In the genomic region with DNA sequence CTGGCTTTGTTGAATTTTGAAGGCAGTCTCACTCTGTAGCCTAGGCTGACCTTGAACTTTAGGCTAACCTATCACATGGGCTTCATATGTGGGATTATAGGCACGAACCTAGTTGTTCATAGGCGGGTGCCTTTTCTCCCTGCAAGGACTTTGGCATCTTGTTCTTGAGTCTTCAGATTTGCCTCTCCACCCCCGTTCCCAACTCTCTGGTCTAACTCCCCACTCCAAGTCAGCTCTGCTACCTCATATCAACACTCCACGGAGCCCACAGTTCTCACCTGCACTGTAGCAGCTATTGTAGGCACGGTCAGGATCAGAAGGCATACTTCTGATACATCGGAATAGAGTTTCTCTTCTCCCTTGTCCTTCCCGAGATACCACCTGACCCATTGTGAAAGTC, we compare ENCODE assay signal across 9 mouse cellular contexts. TPM values are rescaled to one million over a fixed set of nuclear protein-coding genes. Genes with fewer than 3 reads are reported as not detected.
DNase-seq lines count a peak whose midpoint lies in the region; ATAC-seq lines count a peak whose summit lies in the region.
"Had no signal": no experiment of that assay in that cellular context is flagged by ENCODE, and none has a peak within 500 bp of the region (broad histone marks: within the 10 kb centered on the region; RNA-seq: fewer than 3 reads in every experiment).

No protein-coding gene starts in this region.

- WGBS in kidney, embryonic 16.5 days: 84% methylated on average over 7 of the region's 7 CpGs
- WGBS in embryonic facial prominence, embryonic 15.5 days: 68% methylated on average over 7 of the region's 7 CpGs
- WGBS in hindbrain, embryonic 16.5 days: 84% methylated on average over 7 of the region's 7 CpGs
- WGBS in midbrain, embryonic 15.5 days: 86% methylated on average over 7 of the region's 7 CpGs

- H3K4me1 ChIP-seq in kidney, embryonic 16.5 days (ENCODE audit: insufficient read depth, low read length): peaks cover 42% of the 10 kb centered on the region
- H3K4me1 ChIP-seq in embryonic facial prominence, embryonic 15.5 days: peaks cover 64% of the 10 kb centered on the region
- peaks cover 34% of the 10 kb centered on the region for H3K4me1 ChIP-seq in hindbrain, embryonic 16.5 days (ENCODE audit: control insufficient read depth, insufficient read depth, low read depth, low read length)
- peaks cover 47% of the 10 kb centered on the region for H3K4me1 ChIP-seq in midbrain, embryonic 15.5 days

- peaks cover 9% of the 10 kb centered on the region for H3K36me3 ChIP-seq in kidney, embryonic 16.5 days (ENCODE audit: insufficient read depth, low read length)
- peaks cover 4% of the 10 kb centered on the region for H3K36me3 ChIP-seq in embryonic facial prominence, embryonic 15.5 days
- H3K36me3 ChIP-seq in hindbrain, embryonic 16.5 days (ENCODE audit: control insufficient read depth, insufficient read depth, low read length): peaks cover under 1% of the 10 kb centered on the region; the same call in 1 of the 2 replicates
- H3K36me3 ChIP-seq in midbrain, embryonic 15.5 days (replicated peaks): no peaks in the 10 kb centered on the region

- no peaks in the 10 kb centered on the region for H3K9me3 ChIP-seq in kidney, embryonic 16.5 days (ENCODE audit: low read length)
- no peaks in the 10 kb centered on the region for H3K9me3 ChIP-seq in embryonic facial prominence, embryonic 15.5 days (replicated peaks)
- H3K9me3 ChIP-seq in hindbrain, embryonic 16.5 days (ENCODE audit: control insufficient read depth, low read length): no peaks in the 10 kb centered on the region
- H3K9me3 ChIP-seq in midbrain, embryonic 15.5 days: no peaks in the 10 kb centered on the region

- H3K9ac ChIP-seq in kidney, embryonic 16.5 days (replicated peaks; ENCODE audit: low read length): no peak overlapping the region
- H3K9ac ChIP-seq in embryonic facial prominence, embryonic 15.5 days: no peak overlapping the region
- H3K9ac ChIP-seq in hindbrain, embryonic 16.5 days (ENCODE audit: low read depth, low read length): peak overlapping the region; percentile 0; the same call in 1 of the 2 replicates
- no peak overlapping the region for H3K9ac ChIP-seq in midbrain, embryonic 15.5 days

- no peaks in the 10 kb centered on the region for H3K27me3 ChIP-seq in kidney, embryonic 16.5 days (ENCODE audit: insufficient read depth, low read length)
- H3K27me3 ChIP-seq in embryonic facial prominence, embryonic 15.5 days: no peaks in the 10 kb centered on the region
- H3K27me3 ChIP-seq in hindbrain, embryonic 16.5 days (replicated peaks; ENCODE audit: control insufficient read depth, insufficient read depth, low read length): no peaks in the 10 kb centered on the region
- 0 out of 2 replicates have a peak, but pooled peaks cover 3% of the 10 kb centered on the region for H3K27me3 ChIP-seq in midbrain, embryonic 15.5 days (replicated peaks)

- DNase-seq in kidney, postnatal 14 days: no peak
- no peak for DNase-seq in cerebellum, adult 9-10 months
- no peak for DNase-seq in MN1 (ENCODE audit: low spot score)
- DNase-seq: adrenal gland, postnatal 25 days; kidney, adult 18-20 months had no signal

- H3K27ac ChIP-seq in kidney, embryonic 16.5 days (ENCODE audit: low read length): peak overlapping the region; percentile 68; the same call in 1 of the 2 replicates
- peak overlapping the region; percentile 97 for H3K27ac ChIP-seq in embryonic facial prominence, embryonic 15.5 days (replicated peaks)
- H3K27ac ChIP-seq in hindbrain, embryonic 16.5 days (ENCODE audit: low read depth, low read length): no peak overlapping the region
- peak overlapping the region; percentile 91; the same call in 1 of the 2 replicates for H3K27ac ChIP-seq in midbrain, embryonic 15.5 days

- H3K4me3 ChIP-seq in kidney, embryonic 16.5 days (ENCODE audit: low read length): no peak overlapping the region
- no peak overlapping the region for H3K4me3 ChIP-seq in embryonic facial prominence, embryonic 15.5 days (replicated peaks)
- no peak overlapping the region for H3K4me3 ChIP-seq in hindbrain, embryonic 16.5 days (ENCODE audit: low read length)
- no peak overlapping the region for H3K4me3 ChIP-seq in midbrain, embryonic 15.5 days

- ATAC-seq in kidney, embryonic 16.5 days (ENCODE audit: low FRiP score, low TSS enrichment): no peak
- ATAC-seq in embryonic facial prominence, embryonic 15.5 days (ENCODE audit: insufficient number of reproducible peaks, low FRiP score, low TSS enrichment, low read depth): no peak
- no peak for ATAC-seq in hindbrain, embryonic 16.5 days
- no peak for ATAC-seq in midbrain, embryonic 15.5 days (replicated peaks)

- H3K4me2 ChIP-seq in kidney, embryonic 16.5 days (replicated peaks; ENCODE audit: low read depth, low read length): peak overlapping the region; percentile 75; the same call in 1 of the 2 replicates
- peak overlapping the region; percentile 85 for H3K4me2 ChIP-seq in embryonic facial prominence, embryonic 15.5 days (replicated peaks)
- H3K4me2 ChIP-seq in hindbrain, embryonic 16.5 days (ENCODE audit: low read length): peak overlapping the region; percentile 87; the same call in 1 of the 2 replicates
- no peak overlapping the region; the same call in 1 of the 2 replicates for H3K4me2 ChIP-seq in midbrain, embryonic 15.5 days

RNA-seq across cellular contexts. Expression of a gene that starts 1.7 kb away (rescaled TPM):
- 96.5 and 98.4 TPM in 2 replicates for polyA plus RNA-seq in kidney, embryonic 16.5 days (2015; fragmentation: Nextera tagmentation; extraction: Ambion mirVana)
- 83.7 and 90.5 TPM in 2 replicates for polyA plus RNA-seq in embryonic facial prominence, embryonic 15.5 days (2015; fragmentation: Nextera tagmentation; extraction: Ambion mirVana)
- polyA plus RNA-seq in hindbrain, embryonic 16.5 days (2015; fragmentation: Nextera tagmentation; extraction: Ambion mirVana): 89.8 and 104 TPM in 2 replicates
- 116 and 122 TPM in 2 replicates for polyA plus RNA-seq in midbrain, embryonic 15.5 days (2015; fragmentation: Nextera tagmentation; extraction: Ambion mirVana)

RNA-seq across cellular contexts. Expression of a gene that starts 2.0 kb away (rescaled TPM):
- 0.66 and 1.2 TPM in 2 replicates for polyA plus RNA-seq in kidney, embryonic 16.5 days (2015; fragmentation: Nextera tagmentation; extraction: Ambion mirVana)
- polyA plus RNA-seq in embryonic facial prominence, embryonic 15.5 days (2015; fragmentation: Nextera tagmentation; extraction: Ambion mirVana): 1.0 and 1.1 TPM in 2 replicates
- polyA plus RNA-seq in hindbrain, embryonic 16.5 days (2015; fragmentation: Nextera tagmentation; extraction: Ambion mirVana): 0.53 and 0.77 TPM in 2 replicates
- 0.37 and 0.68 TPM in 2 replicates for polyA plus RNA-seq in midbrain, embryonic 15.5 days (2015; fragmentation: Nextera tagmentation; extraction: Ambion mirVana)

RNA-seq across cellular contexts. Expression of a gene that starts 11.4 kb away (rescaled TPM):
- polyA plus RNA-seq in kidney, embryonic 16.5 days (2015; fragmentation: Nextera tagmentation; extraction: Ambion mirVana): 571 and 587 TPM in 2 replicates
- 447 and 512 TPM in 2 replicates for polyA plus RNA-seq in embryonic facial prominence, embryonic 15.5 days (2015; fragmentation: Nextera tagmentation; extraction: Ambion mirVana)
- 382 and 471 TPM in 2 replicates for polyA plus RNA-seq in hindbrain, embryonic 16.5 days (2015; fragmentation: Nextera tagmentation; extraction: Ambion mirVana)
- 460 and 473 TPM in 2 replicates for polyA plus RNA-seq in midbrain, embryonic 15.5 days (2015; fragmentation: Nextera tagmentation; extraction: Ambion mirVana)

RNA-seq across cellular contexts. Expression of a gene that starts 12.1 kb away (rescaled TPM):
- polyA plus RNA-seq in kidney, embryonic 16.5 days (2015; fragmentation: Nextera tagmentation; extraction: Ambion mirVana): 8.8 and 11.5 TPM in 2 replicates
- 11.9 and 13.3 TPM in 2 replicates for polyA plus RNA-seq in embryonic facial prominence, embryonic 15.5 days (2015; fragmentation: Nextera tagmentation; extraction: Ambion mirVana)
- 4.4 and 5.6 TPM in 2 replicates for polyA plus RNA-seq in hindbrain, embryonic 16.5 days (2015; fragmentation: Nextera tagmentation; extraction: Ambion mirVana)
- 2.0 and 2.4 TPM in 2 replicates for polyA plus RNA-seq in midbrain, embryonic 15.5 days (2015; fragmentation: Nextera tagmentation; extraction: Ambion mirVana)

RNA-seq across cellular contexts. Expression of a gene that starts 12.3 kb away (rescaled TPM):
- 4.6 and 6.1 TPM in 2 replicates for polyA plus RNA-seq in kidney, embryonic 16.5 days (2015; fragmentation: Nextera tagmentation; extraction: Ambion mirVana)
- 4.0 and 6.0 TPM in 2 replicates for polyA plus RNA-seq in embryonic facial prominence, embryonic 15.5 days (2015; fragmentation: Nextera tagmentation; extraction: Ambion mirVana)
- 1.6 and 2.0 TPM in 2 replicates for polyA plus RNA-seq in hindbrain, embryonic 16.5 days (2015; fragmentation: Nextera tagmentation; extraction: Ambion mirVana)
- polyA plus RNA-seq in midbrain, embryonic 15.5 days (2015; fragmentation: Nextera tagmentation; extraction: Ambion mirVana): 1.2 and 1.8 TPM in 2 replicates
